In the genomic region with DNA sequence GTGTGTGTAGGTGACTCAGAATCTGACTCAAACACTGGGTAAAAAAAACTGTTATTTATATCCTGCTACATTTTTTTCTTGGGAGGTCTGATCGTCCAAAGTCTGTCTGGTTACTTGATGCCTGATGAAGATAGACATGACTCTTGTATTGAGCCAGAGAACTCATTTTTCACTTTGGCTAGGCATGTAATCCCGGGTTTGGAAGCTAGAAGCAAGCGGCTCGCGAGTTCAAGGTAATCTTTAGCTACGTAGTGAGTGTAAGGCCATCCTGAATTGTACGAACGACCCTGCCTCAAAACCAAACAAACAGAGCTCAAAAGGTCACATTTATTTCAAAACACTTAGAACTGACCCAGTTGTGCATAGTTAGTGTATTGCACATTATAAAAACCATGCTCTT, we compare ENCODE assay signal across 18 mouse cellular contexts.
DNase-seq lines count a peak whose midpoint lies in the region; ATAC-seq lines count a peak whose summit lies in the region.
"Had no signal": no experiment of that assay in that cellular context is flagged by ENCODE, and none has a peak within 500 bp of the region (broad histone marks: within the 10 kb centered on the region; RNA-seq: fewer than 3 reads in every experiment).

No protein-coding gene starts in this region.

- ATAC-seq in kidney, embryonic 14.5 days (ENCODE audit: low FRiP score, low TSS enrichment) = no peak
- ATAC-seq: forebrain, embryonic 14.5 days; hindbrain, postnatal 0 days had no signal

- 74% methylated on average over 8 of the region's 8 CpGs for WGBS in kidney, embryonic 14.5 days

- H3K4me1 ChIP-seq in kidney, embryonic 14.5 days (ENCODE audit: control insufficient read depth, insufficient read depth, low read length) = peaks cover 4% of the 10 kb centered on the region; the same call in 1 of the 2 replicates

- H3K9me3 ChIP-seq in kidney, embryonic 14.5 days (ENCODE audit: control insufficient read depth, low read length) = no peaks in the 10 kb centered on the region
- H3K9me3 ChIP-seq: forebrain, embryonic 10.5 days; heart, embryonic 13.5 days; hindbrain, embryonic 13.5 days had no signal

- H3K36me3 ChIP-seq in kidney, embryonic 14.5 days (ENCODE audit: control insufficient read depth, insufficient read depth, low read length) = no peaks in the 10 kb centered on the region; the same call in 1 of the 2 replicates
- H3K36me3 ChIP-seq: hindbrain, embryonic 13.5 days had no signal

- H3K4me3 ChIP-seq in kidney, embryonic 14.5 days (ENCODE audit: low read length) = no peak overlapping the region
- H3K4me3 ChIP-seq: forebrain, embryonic 10.5 days; heart, embryonic 13.5 days; hindbrain, embryonic 13.5 days had no signal

- no peak overlapping the region for H3K27ac ChIP-seq in kidney, embryonic 14.5 days (ENCODE audit: low read depth, low read length)
- H3K27ac ChIP-seq: forebrain, embryonic 10.5 days; hindbrain, embryonic 13.5 days; hindbrain, postnatal 0 days had no signal

- no peak overlapping the region for H3K9ac ChIP-seq in kidney, embryonic 14.5 days (ENCODE audit: low read depth, low read length)
- H3K9ac ChIP-seq: heart, embryonic 13.5 days; hindbrain, embryonic 13.5 days had no signal

- no peak overlapping the region for H3K4me2 ChIP-seq in kidney, embryonic 14.5 days (replicated peaks; ENCODE audit: low read depth, low read length)
- H3K4me2 ChIP-seq: heart, embryonic 13.5 days; hindbrain, embryonic 13.5 days had no signal

- no peaks in the 10 kb centered on the region for H3K27me3 ChIP-seq in kidney, embryonic 14.5 days (ENCODE audit: control insufficient read depth, insufficient read depth, low read length)
- H3K27me3 ChIP-seq: CH12.LX; heart, embryonic 13.5 days; hindbrain, embryonic 13.5 days had no signal

- peak; percentile 1 for DNase-seq in heart, adult 11 months
- DNase-seq in heart, postnatal 14 days = no peak
- DNase-seq in kidney, adult 9 months = peak; percentile 74
- peak; percentile 43 for DNase-seq in NIH3T3 (ENCODE audit: low read depth)
- peak; percentile 50 for DNase-seq in fibroblast of lung, adult 2 months (ENCODE audit: low read depth)
- DNase-seq: adrenal gland, adult 2 months; adrenal gland, postnatal 25 days; cerebellum, adult 2 months; cerebellum, postnatal 10 days; gastrocnemius, postnatal 10 days; heart, postnatal 10 days had no signal

- intact Hi-C loops in heart, postnatal 14 days (cut with DNase I) = no loop called here

Comparison
In these comparisons a context has a peak if more than half of its experiments do, and no peak if none do; other contexts are left out.
1. DNase-seq: peak in heart, adult 11 months (single experiment), kidney, adult 9 months (single experiment), NIH3T3 (single experiment) and fibroblast of lung, adult 2 months (single experiment); none in heart, postnatal 14 days (0 of 2).